Mouse (Mus musculus) Patski (cell line): ENCODE measurements at regions not wholly inside any gene's neighbourhood (a gene's known extent, or its start where the extent isn't known, plus 50 kb on each side); places are given as distances from the start of the nearest gene placed in this dataset.

ENCODE experiments used
- ATAC-seq: fragments of 100-300 bp; one replicate; pipeline ENCODE4 v1.8.0; 2021
- CTCF ChIA-PET: fragments of 350-600 bp; sonication (Branson Sonifier 250); formaldehyde crosslinking; loops from one replicate; lab custom pipeline; 2022; ENCODE audit warnings: inconsistent platforms; lab: Charles Lee
- POLR2A ChIA-PET: fragments of 350-600 bp; sonication (Branson Sonifier 250); formaldehyde crosslinking; loops from one replicate; lab custom pipeline; 2022; ENCODE audit warnings: antibody characterized with exemption, inconsistent platforms; lab: Charles Lee
- DNase-seq: peaks from one replicate; pipeline ENCODE4 v3.0.0-alpha.2; 2011; ENCODE audit warnings: low read depth, low spot score
- H3K27me3 ChIP-seq: fragments of 371-371 bp; one replicate; pipeline ENCODE4 v1.5.1; 2021
- CTCF ChIP-seq: fragments of 100-300 bp; IDR thresholded peaks from one replicate; pipeline ENCODE4 v1.5.1; 2021
- in situ Hi-C: fragments of 300-500 bp; cut with MboI; formaldehyde crosslinking; loops from 3 replicates; pipeline ENCODE4 v1.11.1; 2018; ENCODE audit warnings: low pct_unique_long_range_greater_than_20kb, mixed read lengths

DNA sequence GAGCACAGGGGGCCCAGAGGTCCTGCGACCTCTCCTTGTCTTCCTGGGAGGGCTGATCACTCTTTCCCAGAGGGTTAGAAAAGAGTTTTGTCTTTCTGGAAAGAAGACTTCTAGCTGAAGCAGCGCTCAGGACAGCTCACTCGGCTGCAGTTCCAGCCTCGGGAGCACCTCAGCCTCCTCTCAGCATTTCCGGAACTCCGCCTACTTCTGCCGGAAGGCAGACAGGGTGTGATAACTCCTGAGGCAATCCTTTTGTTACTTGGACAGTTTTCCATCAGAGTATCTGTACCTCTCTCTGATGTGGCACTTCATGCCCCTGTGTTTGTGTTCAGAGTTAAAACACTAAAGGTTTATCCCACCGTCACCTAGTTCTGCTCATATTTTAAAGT is 749.5 kb upstream of the Car8 start:
- no peaks in the 10 kb centered on the region for H3K27me3 ChIP-seq
- ChIA-PET POLR2A (interaction anchor here (0.6 kb wide), 1 partner anchor 28 kb away, joined by 3 read pairs; no protein-coding TSS in a partner anchor), CTCF (no interaction called here)
- in situ Hi-C loops: no loop called here
- no peak for ATAC-seq
- DNase-seq: no peak
- no peak for TF ChIP-seq CTCF

DNA sequence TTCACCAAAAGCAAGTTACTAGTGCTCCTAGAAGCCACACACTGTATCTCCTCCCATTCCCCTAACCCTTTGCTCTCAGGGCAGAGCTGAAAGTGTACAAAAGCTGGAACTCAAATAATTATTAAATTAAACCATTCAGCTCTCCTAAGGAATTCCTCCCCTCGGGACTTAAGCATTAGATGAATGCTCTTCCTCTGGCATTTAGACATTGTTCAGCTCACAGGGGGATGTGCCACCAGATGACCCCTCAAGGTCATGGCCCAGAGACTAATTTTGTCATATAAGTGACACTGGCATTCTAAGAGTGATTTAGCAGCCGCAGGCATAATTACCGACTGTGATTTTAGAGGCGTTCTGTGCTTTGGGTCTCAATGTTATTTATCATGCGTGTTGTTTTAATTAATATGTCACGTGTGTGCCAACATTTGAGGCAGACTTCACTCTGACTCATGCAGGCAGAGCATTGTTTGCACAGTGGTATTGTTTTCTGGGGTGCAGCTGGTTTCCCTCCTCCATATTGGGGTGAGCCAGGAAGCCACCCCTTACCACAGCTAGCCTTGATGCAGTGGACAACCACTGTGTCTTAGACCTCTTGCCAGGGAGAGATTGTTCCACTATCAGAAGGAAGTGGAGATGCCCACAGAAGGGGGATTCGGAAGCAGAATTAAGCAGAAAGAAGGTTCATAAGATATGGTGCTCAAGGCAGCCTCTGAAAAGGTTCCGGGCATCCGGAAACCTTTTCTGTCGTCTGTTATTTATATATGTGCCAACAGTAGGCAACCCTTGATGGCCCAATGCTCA is 748.9 kb upstream of the Car8 start:
- ChIA-PET CTCF (no interaction called here), POLR2A (interaction anchor here (0.6 kb wide), 1 partner anchor 28 kb away, joined by 3 read pairs; no protein-coding TSS in a partner anchor)
- TF ChIP-seq CTCF: no peak
- H3K27me3 ChIP-seq: no peaks in the 10 kb centered on the region
- no peak for DNase-seq
- in situ Hi-C loops: no loop called here
- ATAC-seq: no peak

DNA sequence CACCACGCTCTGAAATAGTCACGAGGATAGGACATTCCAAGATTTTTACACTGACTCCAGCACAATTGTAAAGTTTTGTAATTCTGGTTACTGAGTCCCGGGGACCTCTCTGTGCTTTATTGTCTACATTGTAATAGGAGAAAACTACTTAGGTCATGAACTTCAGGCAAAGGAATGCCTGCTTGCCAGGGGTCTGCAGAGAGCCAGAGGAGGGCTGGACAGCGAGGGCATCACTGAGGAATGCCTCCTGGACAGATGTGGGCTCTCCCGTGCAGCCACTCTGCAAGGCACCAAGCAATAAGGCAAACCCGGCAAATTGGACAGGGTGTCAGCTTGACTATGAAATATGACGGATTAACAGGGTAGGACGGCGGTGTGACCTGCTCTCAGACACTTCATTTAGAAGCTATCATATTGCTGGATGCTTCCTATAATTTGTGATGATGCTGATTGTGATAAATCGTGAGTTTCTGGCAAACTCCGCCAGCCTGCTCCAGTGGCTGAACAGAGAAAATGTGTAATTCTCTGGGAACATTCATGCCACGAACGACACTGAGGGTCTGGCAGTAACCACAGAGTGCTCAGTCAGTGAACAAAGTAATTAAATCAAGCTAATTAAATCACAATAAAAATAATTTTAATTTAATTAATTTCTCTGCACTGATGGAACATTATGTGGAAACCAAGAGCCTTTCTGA is 747.7 kb upstream of the Car8 start:
- in situ Hi-C loops: no loop called here

GRCm38 (mm10) chr4:8984059-8984606 is 745.3 kb upstream of the Car8 start:
- in situ Hi-C loops: no loop called here
- ChIA-PET CTCF (no interaction called here), POLR2A (no interaction called here)
- ATAC-seq (no peak), DNase-seq (no peak)
- no peak for TF ChIP-seq CTCF
- H3K27me3 ChIP-seq: no peaks in the 10 kb centered on the region

More for the DNA sequence above, 747.7 kb upstream of the Car8 start:
- no peak for TF ChIP-seq CTCF
- DNase-seq (no peak), ATAC-seq (no peak)
- POLR2A ChIA-PET: no interaction called here
- H3K27me3 ChIP-seq: no peaks in the 10 kb centered on the region
- CTCF ChIA-PET: no interaction called here

DNA sequence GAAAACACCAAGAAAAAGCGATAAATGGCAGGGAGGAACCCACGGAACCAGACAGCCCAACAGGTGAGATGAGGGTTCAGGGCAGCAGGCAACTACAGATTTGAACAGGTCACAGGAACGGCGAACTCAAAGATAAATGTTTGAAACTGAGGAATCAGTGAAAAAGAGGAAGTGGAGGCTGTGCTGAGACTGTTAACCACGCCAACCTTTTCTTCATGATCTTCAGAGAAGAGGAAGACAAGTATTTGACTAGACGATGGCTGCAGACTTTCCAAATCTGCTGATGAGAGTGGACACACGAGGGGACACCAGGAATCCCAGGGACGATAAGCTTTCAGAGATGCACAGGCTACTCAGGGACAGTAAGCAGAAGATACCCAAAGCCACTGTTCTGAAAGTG is 740.1 kb upstream of the Car8 start:
- no peak for ATAC-seq
- TF ChIP-seq CTCF: no peak
- ChIA-PET CTCF (no interaction called here), POLR2A (no interaction called here)
- no peak for DNase-seq
- H3K27me3 ChIP-seq: no peaks in the 10 kb centered on the region
- in situ Hi-C loops: no loop called here

DNA sequence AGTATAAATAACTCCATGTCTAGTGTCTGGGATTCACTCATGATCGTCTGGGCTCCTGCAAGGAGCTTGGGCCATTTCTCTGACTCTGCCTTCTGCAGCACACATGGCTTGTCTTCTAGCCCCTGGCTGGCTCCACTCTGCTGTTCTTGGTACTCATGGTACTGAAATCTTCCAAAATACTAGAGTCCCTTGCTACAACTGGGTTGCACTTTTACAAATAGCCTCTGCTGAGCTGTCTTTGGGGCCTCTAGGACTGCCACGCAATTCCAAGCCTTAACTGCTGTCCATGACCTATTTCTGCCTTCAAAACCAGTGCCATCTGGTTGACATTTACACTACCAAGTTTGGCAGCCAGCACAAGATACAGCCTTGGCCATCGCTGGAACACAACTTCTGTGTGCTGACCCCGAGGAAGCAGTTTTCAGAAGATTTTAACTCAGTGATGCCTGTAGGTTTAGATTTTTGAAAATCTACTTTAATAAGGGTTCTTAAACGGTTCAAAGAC is 731.2 kb upstream of the Car8 start:
- CTCF ChIA-PET: no interaction called here
- ATAC-seq (no peak), DNase-seq (no peak)
- TF ChIP-seq CTCF: no peak
- in situ Hi-C loops: no loop called here
- POLR2A ChIA-PET: no interaction called here
- no peaks in the 10 kb centered on the region for H3K27me3 ChIP-seq

GRCm38 (mm10) chr4:8968741-8969140 is 729.9 kb upstream of the Car8 start:
- no peak for TF ChIP-seq CTCF
- in situ Hi-C loops: no loop called here
- POLR2A ChIA-PET: no interaction called here
- CTCF ChIA-PET: interaction anchor here (1.7 kb wide), 1 partner anchor 11 kb away, joined by 4 read pairs; no protein-coding TSS in a partner anchor
- ATAC-seq (no peak), DNase-seq (no peak)
- H3K27me3 ChIP-seq: no peaks in the 10 kb centered on the region

- CTCF ChIA-PET: interaction anchor here (1.7 kb wide), 1 partner anchor 10 kb away, joined by 4 read pairs; no protein-coding TSS in a partner anchor
- no peak for TF ChIP-seq CTCF
- DNase-seq: no peak
- H3K27me3 ChIP-seq: no peaks in the 10 kb centered on the region
- in situ Hi-C loops: no loop called here
- POLR2A ChIA-PET: no interaction called here
- no peak for ATAC-seq
These were observed 729.1 kb upstream of the Car8 start for GRCm38 (mm10) chr4:8967986-8968385.

- POLR2A ChIA-PET: no interaction called here
- DNase-seq (no peak), ATAC-seq (no peak)
- in situ Hi-C loops: no loop called here
- CTCF ChIA-PET: interaction anchor here (0.9 kb wide), 1 partner anchor 11 kb away, joined by 3 read pairs; no protein-coding TSS in a partner anchor
- H3K27me3 ChIP-seq: no peaks in the 10 kb centered on the region
- no peak for TF ChIP-seq CTCF
These were observed 726.7 kb upstream of the Car8 start for GRCm38 (mm10) chr4:8965563-8965962.

DNA sequence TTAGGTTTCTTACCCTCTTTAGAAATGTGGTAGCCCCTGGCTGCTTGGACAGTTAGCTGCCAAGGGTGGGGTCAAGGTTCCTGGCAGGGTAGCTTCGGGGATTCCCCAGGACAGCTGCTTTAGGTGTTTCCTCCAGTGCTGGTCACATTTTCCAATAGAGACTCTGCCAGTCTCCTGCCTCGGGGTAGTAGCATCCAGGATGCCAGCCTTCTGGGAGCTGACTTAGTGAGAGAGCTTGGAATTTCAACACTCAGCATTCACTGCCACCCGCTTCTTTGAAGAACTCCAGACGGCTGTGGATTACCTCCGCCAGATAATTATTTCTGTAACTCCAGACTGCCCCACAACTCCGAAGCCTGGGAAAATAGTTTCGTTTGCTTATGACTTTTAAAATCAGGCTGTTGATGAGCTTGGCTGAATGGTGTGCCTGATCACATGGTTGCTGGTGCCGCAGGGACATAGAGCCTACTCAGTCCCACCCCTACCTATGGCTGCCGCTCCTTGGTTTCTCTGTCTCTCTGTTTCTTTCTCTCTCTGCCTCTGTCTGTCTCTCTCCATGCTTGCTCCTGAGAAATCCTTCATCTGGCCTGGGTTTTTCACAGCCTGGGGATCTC is 724.2 kb upstream of the Car8 start:
- DNase-seq: no peak
- in situ Hi-C loops: no loop called here

More for the DNA sequence above, 724.2 kb upstream of the Car8 start:
- no peak for TF ChIP-seq CTCF
- H3K27me3 ChIP-seq: no peaks in the 10 kb centered on the region
- CTCF ChIA-PET: no interaction called here
- POLR2A ChIA-PET: no interaction called here
- ATAC-seq: no peak
